Mouse (Mus musculus) urinary bladder, postnatal 10 days (tissue): ENCODE results near the gene Gabrb3.
"Not testable (repeated sequence)": the region's sequence is repeated elsewhere in the genome, so short reads cannot be mapped to it uniquely, and the experiment has no call there.

Source experiments
- DNase-seq: peaks from one replicate; pipeline ENCODE4 v3.0.0; 2022; ENCODE audit warnings: low spot score

Gene Gabrb3

GRCm38 (mm10) chr7:57706976-57707740, 287.7 kb downstream of the Gabrb3 start:
- DNase-seq: no peak

DNA sequence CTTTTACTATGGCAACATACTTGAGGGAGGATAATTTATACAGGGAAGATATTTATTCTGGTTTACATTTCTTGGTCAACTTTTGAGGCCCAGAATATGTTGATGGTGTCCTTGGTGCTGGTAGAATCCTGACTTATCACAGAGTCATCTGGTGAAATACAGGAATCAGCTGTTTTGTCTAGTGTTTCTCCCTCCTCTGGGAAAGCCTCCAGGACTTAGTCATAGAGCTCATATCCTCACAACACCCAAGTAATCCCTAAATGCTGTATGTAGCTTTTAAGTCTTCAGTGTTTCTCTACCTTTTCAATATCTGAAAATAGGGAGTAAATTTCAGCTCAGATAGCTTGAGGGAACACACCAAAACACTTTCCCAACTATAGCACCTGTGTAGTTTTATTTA, 292.2 kb downstream of the Gabrb3 start:
- no peak for DNase-seq

DNA sequence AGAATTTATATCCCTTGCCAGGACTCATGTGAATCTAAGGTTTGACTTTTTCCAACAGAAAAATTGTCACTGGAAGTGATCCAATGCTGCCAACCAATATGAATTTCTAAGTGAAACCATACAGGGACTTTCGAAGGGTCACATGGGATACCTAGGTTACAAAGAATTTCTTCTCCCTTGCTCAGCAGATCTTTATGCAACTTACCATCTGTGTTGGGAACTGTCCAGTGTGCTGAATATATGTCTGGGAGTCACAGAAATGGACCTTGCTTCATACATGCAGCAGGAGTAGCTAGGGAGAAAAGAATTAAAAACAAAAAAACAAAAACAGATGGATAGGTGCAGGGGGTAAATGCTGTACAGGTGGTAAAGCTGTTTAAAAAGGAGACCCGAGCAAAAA, 327.3 kb downstream of the Gabrb3 start:
- no peak for DNase-seq

GRCm38 (mm10) chr7:57760466-57760865, 341.0 kb downstream of the Gabrb3 start:
- no peak for DNase-seq

GRCm38 (mm10) chr7:57778754-57779153, 359.3 kb downstream of the Gabrb3 start:
- no peak for DNase-seq

GRCm38 (mm10) chr7:57786102-57786501, 366.6 kb downstream of the Gabrb3 start:
- DNase-seq: not testable (repeated sequence)

DNA sequence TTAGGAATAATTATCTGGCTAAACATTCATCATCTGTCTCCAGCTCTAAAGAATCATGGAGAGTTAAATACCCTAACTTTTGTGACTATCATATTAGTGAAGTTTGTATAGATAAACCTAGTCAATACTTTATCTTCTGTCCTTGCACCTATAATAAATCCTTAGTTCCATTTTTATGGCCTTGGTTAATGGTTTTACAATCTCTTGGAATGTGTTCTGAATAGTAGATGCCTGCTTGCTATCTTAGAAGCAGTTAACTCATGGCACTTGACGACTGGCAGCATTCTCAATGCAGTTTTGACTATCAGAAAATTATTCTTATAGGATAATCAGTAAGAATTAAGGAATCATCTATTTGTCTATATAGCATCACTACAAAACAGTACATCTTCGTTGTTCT, 368.0 kb downstream of the Gabrb3 start:
- no peak for DNase-seq

DNA sequence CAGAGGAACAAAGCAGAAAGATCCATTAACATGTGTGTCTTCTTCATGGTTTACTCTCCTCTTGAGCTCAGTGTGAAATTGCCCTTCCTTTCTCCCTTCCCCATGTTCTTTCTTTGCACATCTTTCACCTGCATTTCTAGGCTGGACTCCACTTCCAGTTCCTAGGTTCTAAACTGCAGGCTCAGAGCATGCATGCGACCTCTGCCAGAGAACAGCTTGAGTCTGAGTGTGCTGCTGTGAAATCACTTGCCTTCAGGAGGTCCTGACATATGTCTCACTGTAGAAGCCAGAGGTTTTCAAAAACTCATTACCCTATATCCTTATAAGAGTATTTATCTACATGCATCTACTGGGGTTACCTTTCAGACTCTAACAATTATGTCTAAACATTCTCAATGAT, 383.8 kb downstream of the Gabrb3 start:
- DNase-seq: no peak

DNA sequence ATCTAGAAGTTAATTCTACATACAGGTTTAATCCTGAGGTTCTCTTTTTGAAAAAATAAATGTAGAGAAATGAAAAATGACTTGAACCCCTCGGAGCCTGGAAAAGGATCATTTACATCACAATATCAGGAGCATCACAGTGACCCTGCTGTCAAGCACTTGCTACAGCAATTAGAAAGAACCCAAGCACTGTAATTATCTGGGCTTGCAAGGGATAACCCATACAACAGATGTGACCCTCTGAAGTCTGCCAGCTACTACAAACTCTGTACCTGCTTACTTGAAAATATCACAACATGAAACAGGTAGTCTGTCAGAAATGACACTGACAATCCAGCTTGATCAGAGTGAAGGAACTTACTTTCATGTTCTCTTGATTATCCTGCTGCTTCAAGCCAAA, 394.2 kb downstream of the Gabrb3 start:
- no peak for DNase-seq

DNA sequence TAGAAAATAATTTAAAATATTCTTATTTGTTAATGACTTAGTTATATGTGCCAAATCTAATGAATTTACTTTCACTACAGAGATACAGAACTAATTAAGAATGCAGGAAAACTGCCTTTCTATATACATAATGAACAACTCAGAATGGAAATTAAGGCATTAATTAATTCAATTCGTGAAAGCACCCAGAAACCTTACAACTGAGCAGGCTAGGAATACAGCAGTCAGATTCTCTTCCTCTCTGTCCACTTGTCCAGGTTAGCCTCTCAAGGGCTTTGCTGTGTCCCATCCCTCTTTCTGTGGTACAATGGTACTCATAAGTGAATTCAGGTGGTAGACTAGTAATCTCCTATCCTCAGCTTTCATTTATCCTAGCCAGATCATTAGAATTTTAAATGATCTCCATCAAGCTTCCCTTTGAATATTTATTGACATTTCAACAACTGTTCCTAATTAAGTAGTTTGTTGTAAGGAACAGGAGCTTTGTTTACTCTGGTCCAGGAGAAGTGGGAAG, 422.9 kb downstream of the Gabrb3 start:
- no peak for DNase-seq

GRCm38 (mm10) chr7:57867951-57868350, 448.5 kb downstream of the Gabrb3 start:
- DNase-seq: no peak
